Mouse (Mus musculus): Measurements from ENCODE around the gene Gm20795. TPM values are rescaled to one million over a fixed set of nuclear protein-coding genes. Genes with fewer than 3 reads are reported as not detected.
"Not testable (repeated sequence)": the region's sequence is repeated elsewhere in the genome, so short reads cannot be mapped to it uniquely, and the experiment has no call there.

Gene Gm20795
- not detected in 2 replicates for polyA plus RNA-seq (2015; fragmentation: Nextera tagmentation; extraction: Ambion mirVana)

- not testable (repeated sequence) for H3K4me2 ChIP-seq; H3K27ac ChIP-seq; H3K9ac ChIP-seq; H3K4me3 ChIP-seq; ATAC-seq (ENCODE audit: borderline replicate concordance, extremely low read depth, low FRiP score, low TSS enrichment); H3K27me3 ChIP-seq; H3K9me3 ChIP-seq; H3K36me3 ChIP-seq; H3K4me1 ChIP-seq
These were observed at the start of gene Gm20795 for GRCm38 (mm10) chrY:40804614-40805013. TSS of gene Gm20795 (plus strand) at chrY:40804914.

DNA sequence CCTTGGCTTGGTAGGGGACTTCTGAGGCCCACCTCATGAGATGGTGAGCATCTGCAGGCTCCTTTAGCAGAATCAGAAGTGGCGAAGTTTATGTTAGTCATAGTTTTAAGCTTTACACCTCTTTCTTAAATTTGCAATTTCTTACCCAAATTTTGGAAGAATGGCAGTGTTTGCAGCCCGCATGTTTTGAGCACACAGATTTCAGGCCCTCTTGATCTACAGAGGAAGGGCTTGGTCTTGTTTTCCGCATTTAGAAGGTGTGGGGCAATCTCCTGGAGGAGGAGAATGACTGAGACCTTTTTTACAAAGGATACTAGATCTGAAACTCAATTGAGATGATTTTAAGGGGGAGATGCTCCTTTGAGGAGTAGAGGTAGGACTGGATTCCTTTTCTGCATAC lies 29.0 kb upstream of the Gm20795 start, which contains the start of gene Gm21797:
Gene Gm21797, minus strand, starts transcription at position 101 of the 400 bp plus-strand sequence.
- not testable (repeated sequence) for H3K9me3 ChIP-seq; H3K36me3 ChIP-seq; H3K4me2 ChIP-seq; H3K4me1 ChIP-seq; H3K27ac ChIP-seq; H3K4me3 ChIP-seq; H3K27me3 ChIP-seq; ATAC-seq (ENCODE audit: borderline replicate concordance, extremely low read depth, low FRiP score, low TSS enrichment); H3K9ac ChIP-seq
- WGBS: no CpG with 5 or more reads among the region's 3 CpGs

Other genes with a start within 250 kb of the Gm20795 start
- gene Gm21852, start 152.9 kb upstream of the Gm20795 start, polyA plus RNA-seq (2015; fragmentation: Nextera tagmentation; extraction: Ambion mirVana): not detected in 2 replicates
- gene Gm21797, start 29.1 kb upstream of the Gm20795 start, polyA plus RNA-seq (2015; fragmentation: Nextera tagmentation; extraction: Ambion mirVana): not detected in 2 replicates

Data from lung, embryonic 15.5 days (tissue).